Mouse (Mus musculus) limb, embryonic 12.5 days (tissue): ENCODE measurements around the gene Plscr3. TPM values are rescaled to one million over a fixed set of nuclear protein-coding genes. Genes with fewer than 3 reads are reported as not detected.
A peak's percentile ranks its signal among the peaks of the same experiment; 100 is the strongest.

ENCODE experiments used
- ATAC-seq: fragments of 200-750 bp; cut with Nextera tagmentation; 2 replicates; pipeline ENCODE4 v1.8.0; 2017; ENCODE audit warnings: low read depth, moderate TSS enrichment; ENCODE audit not compliant: insufficient number of reproducible peaks, insufficient read depth, low FRiP score, low TSS enrichment
- H3K27ac ChIP-seq: fragments of 300-500 bp; sonication (generic); 2 replicates; pipeline ENCODE4 v1.5.1; 2016; ENCODE audit warnings: mild to moderate bottlenecking, moderate library complexity
- H3K27me3 ChIP-seq: fragments of 300-500 bp; sonication (generic); 2 replicates; pipeline ENCODE4 v1.6.1; 2016; ENCODE audit warnings: mild to moderate bottlenecking, moderate library complexity
- H3K36me3 ChIP-seq: fragments of 300-500 bp; sonication (generic); 2 replicates; pipeline ENCODE4 v1.6.1; 2016; ENCODE audit warnings: mild to moderate bottlenecking, moderate library complexity
- H3K4me1 ChIP-seq: fragments of 300-500 bp; sonication (generic); replicated peaks from 2 replicates; pipeline ENCODE4 v1.6.1; 2016
- H3K4me2 ChIP-seq: fragments of 300-500 bp; sonication (generic); 2 replicates; pipeline ENCODE4 v1.6.1; 2016; ENCODE audit warnings: mild to moderate bottlenecking, moderate library complexity
- H3K4me3 ChIP-seq: fragments of 300-500 bp; sonication (generic); replicated peaks from 2 replicates; pipeline ENCODE4 v1.5.1; 2016; ENCODE audit warnings: mild to moderate bottlenecking
- H3K9ac ChIP-seq: fragments of 300-500 bp; sonication (generic); replicated peaks from 2 replicates; pipeline ENCODE4 v1.6.1; 2016; ENCODE audit warnings: mild to moderate bottlenecking, moderate library complexity
- H3K9me3 ChIP-seq: fragments of 300-500 bp; sonication (generic); 2 replicates; pipeline ENCODE4 v1.6.1; 2016; ENCODE audit warnings: mild to moderate bottlenecking, moderate library complexity
- WGBS: fragments of 180-500 bp; shearing (Covaris S2); methylation state at CpG from one replicate; pipeline ENCODE4 v1.1.7; 2016; 5-methylcytosine and 5-hydroxymethylcytosine counted together
- polyA plus RNA-seq: library from polyadenylated mRNA; unstranded; fragments of >200 nt; fragmentation: Nextera tagmentation; extraction: Ambion mirVana; gene quantifications from 2 replicates; pipeline ENCODE4 v1.2.1, GENCODE M21; 2016

Plscr3 gene
- polyA plus RNA-seq, result 111 and 120 TPM in 2 replicates

DNA sequence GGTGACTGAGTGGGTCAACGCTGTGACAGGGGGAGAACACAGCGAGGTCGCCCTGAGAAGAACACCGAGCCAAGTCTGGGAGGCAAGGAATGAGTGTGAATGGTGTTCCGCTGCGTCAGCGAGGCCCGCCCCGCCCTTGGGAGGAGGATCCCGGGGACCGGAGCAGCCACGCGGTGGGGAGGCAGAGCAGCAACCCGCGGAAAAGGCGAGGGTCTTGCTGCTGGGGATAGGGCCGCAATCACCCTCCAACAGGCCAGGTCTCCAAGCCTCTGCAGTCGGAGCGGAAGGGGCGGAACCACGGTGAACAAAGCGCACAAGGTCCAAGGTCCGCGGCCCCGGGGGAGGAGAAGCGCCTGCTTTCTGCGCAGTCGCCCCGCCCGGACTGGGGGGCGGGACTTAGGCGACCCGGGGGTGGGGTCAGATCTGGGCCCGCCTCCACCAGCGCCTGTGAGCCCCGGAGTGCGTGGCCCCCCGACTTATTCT is at the start of gene Plscr3:
Gene Plscr3, plus strand, starts transcription at position 179 of the 483 bp plus-strand sequence.
- Histone ChIP-seq H3K4me1 (peaks cover 28% of the 10 kb centered on the region), H3K9ac (peak within 1 kb of the TSS; percentile 81), H3K9me3 (no peaks in the 10 kb centered on the region), H3K27me3 (no peaks in the 10 kb centered on the region), H3K4me3 (peak within 1 kb of the TSS; percentile 72), H3K4me2 (peak within 1 kb of the TSS; percentile 90), H3K27ac (peak within 1 kb of the TSS; percentile 97), H3K36me3 (peaks cover 36% of the 10 kb centered on the region)
- ATAC-seq, result peak; percentile 91
- WGBS, result 1% methylated on average over 38 of the region's 38 CpGs

DNA sequence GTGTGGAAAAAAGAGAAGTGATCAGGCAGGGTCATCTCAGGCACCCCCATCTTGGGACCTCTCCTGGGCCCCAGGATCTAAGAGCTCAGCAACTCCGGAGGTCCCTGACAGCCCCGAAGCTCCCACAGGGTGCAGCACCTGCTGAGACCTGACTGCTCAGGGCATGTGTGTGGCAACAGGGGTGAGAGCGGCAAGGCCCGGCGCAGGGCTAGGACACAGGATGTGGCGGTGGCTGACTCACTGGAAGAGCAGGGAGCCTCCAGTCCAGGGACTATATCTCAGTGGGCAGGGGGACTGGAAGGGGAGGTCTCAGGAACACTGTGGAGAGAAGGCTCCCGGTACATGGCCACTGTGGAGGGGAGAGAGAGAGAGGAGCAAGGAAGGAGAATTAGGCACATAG is 48.3 kb upstream of the Plscr3 start:
- Histone ChIP-seq H3K4me1 (peaks cover 42% of the 10 kb centered on the region), H3K4me3 (no peak overlapping the region), H3K9me3 (no peaks in the 10 kb centered on the region), H3K36me3 (no peaks in the 10 kb centered on the region), H3K9ac (no peak overlapping the region), H3K27me3 (peaks cover 90% of the 10 kb centered on the region), H3K4me2 (no peak overlapping the region), H3K27ac (no peak overlapping the region)
- WGBS, result 75% methylated on average over 7 of the region's 7 CpGs
- ATAC-seq, result no peak

DNA sequence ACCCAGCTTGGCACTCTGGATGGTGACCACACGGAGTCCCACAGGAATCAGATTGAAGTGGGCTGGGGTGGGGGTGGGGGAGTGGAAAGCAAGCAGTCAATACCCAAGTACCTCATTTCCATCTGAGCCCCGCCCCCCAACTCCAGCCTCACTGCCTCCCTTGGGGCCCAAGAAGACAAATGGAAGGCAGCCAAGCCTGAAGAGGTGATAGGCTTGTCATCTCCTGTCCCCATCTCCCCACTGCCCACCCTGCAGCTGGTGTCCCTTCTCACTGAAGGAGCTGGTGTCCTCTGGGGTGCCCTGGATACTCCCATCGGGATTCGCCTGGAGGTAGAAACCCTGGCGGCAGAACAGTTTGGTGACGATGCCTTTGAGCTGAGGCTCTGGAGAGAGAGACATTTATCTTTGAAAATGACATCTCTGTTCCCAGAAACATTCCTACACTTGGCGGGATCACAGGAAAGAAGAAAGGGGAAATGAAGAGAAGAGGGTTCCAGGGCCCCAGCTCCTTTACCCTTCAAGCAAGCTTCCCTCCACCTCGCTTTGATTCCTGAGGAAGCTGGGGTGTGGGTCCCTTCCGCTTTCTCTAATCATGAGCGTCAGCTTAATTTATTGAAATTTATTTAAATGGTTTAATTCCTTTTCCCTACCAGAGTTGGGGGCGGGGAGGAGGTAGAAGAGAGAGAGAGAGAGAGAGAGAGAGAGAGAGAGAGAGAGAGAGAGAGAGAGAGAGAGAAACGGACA is 46.6 kb upstream of the Plscr3 start:
- Histone ChIP-seq H3K27me3 (peaks cover 94% of the 10 kb centered on the region), H3K4me2 (peak overlapping the region; percentile 92), H3K36me3 (no peaks in the 10 kb centered on the region), H3K9me3 (no peaks in the 10 kb centered on the region), H3K9ac (peak overlapping the region; percentile 68; the same call in 1 of the 2 replicates), H3K4me1 (peaks cover 59% of the 10 kb centered on the region), H3K27ac (0 out of 2 replicates have a peak overlapping the region, but pooled peaks have one; percentile 47), H3K4me3 (peak overlapping the region; percentile 57)
- ATAC-seq, result no peak
- 24% methylated on average over 12 of the region's 12 CpGs for WGBS

DNA sequence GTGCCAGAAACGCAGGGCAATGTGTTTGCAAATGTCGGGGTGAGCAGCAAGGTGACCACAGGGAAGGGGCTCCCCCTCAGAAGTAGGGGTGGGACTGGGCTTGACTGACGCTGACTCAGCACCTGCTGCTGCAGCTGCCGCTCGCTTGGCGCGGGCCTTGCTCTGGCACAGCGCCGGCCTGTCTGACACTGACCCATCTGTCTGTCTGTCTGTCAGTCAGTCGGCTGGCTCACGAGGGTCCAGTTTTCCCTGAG is 46.1 kb upstream of the Plscr3 start:
- H3K27ac ChIP-seq, result 0 out of 2 replicates have a peak overlapping the region, but pooled peaks have one; percentile 47
- H3K4me2 ChIP-seq, result peak overlapping the region; percentile 92
- ATAC-seq, result peak; percentile 3; the same call in 1 of the 2 replicates
- H3K9ac ChIP-seq, result peak overlapping the region; percentile 68; the same call in 1 of the 2 replicates
- H3K27me3 ChIP-seq, result peaks cover 96% of the 10 kb centered on the region
- H3K4me1 ChIP-seq, result peaks cover 64% of the 10 kb centered on the region
- no peaks in the 10 kb centered on the region for H3K9me3 ChIP-seq
- H3K4me3 ChIP-seq, result peak overlapping the region; percentile 57
- WGBS, result 2% methylated on average over 11 of the region's 11 CpGs
- H3K36me3 ChIP-seq, result no peaks in the 10 kb centered on the region

DNA sequence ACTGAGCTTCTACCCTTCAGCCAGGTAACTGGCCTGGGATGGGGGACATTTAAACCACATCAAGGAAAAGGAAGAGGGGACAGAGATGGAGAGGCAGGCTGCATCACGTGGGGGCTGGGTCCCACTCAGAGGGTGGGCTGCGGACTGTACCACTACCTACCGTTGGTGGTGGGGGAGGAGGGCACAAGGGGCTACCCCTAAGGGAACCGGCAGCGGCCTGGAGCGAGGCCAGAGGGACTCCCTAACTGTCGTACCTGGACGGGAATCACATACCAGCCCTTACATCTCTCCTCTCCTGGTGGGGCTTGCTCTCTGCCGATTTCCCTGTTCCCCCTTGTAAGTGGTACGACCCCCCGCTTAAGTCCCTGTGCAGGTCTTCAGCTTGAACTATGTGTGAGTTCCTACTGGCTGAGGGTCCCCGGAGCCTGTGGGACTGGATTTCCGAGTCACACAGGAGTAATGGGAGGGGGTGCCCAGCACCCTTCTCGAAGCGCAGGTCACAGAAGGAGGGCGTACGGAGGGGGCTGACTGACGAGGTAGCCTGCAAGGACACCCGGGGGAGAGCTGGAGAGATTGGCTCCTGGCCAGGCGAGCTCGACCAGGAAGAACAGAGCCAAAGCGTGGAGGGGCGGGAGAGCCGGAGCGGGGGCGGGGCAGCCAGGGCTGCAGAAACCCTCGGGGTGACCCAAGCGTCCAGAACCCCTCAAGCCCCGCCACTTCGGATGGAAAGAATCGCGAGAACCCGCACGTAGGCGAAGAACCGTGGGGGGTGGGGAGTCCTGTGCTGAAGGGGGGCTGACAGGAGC is 45.6 kb upstream of the Plscr3 start:
- peak overlapping the region; percentile 47 for H3K27ac ChIP-seq
- peak overlapping the region; percentile 68 for H3K9ac ChIP-seq
- H3K27me3 ChIP-seq, result peaks cover 99% of the 10 kb centered on the region
- H3K9me3 ChIP-seq, result no peaks in the 10 kb centered on the region
- no peaks in the 10 kb centered on the region for H3K36me3 ChIP-seq
- peak; percentile 61; the same call in 1 of the 2 replicates for ATAC-seq
- WGBS, result under 1% methylated on average over 35 of the region's 36 CpGs
- H3K4me2 ChIP-seq, result peak overlapping the region; percentile 92
- peak overlapping the region; percentile 57 for H3K4me3 ChIP-seq
- H3K4me1 ChIP-seq, result peaks cover 63% of the 10 kb centered on the region

DNA sequence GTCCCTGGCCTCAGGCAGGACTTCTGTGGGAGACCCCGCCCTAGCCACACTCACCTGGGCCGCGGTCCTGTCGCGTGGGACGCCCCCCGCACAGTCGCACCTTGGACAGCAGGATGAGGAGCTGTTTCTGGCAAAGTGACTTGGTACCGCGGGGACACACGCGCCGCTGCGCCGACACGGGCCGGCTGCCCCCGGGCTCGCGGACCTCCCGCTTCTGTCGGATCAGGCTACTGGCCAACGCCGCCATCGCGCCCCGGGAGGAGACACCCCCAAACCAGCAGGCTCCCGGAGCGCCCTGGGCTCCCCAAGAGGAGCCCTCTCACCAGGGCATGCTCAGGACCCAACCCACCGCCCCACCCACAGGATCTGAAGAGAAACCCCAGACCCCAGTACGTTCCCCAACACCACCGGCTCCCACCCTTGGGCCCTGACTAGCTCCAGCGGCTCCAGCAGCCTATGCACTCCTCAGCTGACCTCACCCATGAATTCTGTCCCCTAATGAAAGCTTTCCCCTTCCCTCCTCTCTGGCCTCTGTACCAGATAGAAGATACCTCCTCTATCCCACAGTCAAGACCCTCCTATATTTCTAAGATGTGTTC is 44.7 kb upstream of the Plscr3 start, which contains the start of gene Fgf11:
Gene Fgf11, minus strand, starts transcription at position 479 of the 599 bp plus-strand sequence.
- no peak for ATAC-seq
- Histone ChIP-seq H3K36me3 (no peaks in the 10 kb centered on the region), H3K4me2 (peak within 1 kb of the TSS; percentile 92), H3K9me3 (peaks cover 6% of the 10 kb centered on the region), H3K4me1 (peaks cover 58% of the 10 kb centered on the region), H3K27ac (peak within 1 kb of the TSS; percentile 47), H3K27me3 (peaks cover 99% of the 10 kb centered on the region), H3K4me3 (peak within 1 kb of the TSS; percentile 57), H3K9ac (peak within 1 kb of the TSS; percentile 68)
- WGBS, result 1% methylated on average over 33 of the region's 33 CpGs

DNA sequence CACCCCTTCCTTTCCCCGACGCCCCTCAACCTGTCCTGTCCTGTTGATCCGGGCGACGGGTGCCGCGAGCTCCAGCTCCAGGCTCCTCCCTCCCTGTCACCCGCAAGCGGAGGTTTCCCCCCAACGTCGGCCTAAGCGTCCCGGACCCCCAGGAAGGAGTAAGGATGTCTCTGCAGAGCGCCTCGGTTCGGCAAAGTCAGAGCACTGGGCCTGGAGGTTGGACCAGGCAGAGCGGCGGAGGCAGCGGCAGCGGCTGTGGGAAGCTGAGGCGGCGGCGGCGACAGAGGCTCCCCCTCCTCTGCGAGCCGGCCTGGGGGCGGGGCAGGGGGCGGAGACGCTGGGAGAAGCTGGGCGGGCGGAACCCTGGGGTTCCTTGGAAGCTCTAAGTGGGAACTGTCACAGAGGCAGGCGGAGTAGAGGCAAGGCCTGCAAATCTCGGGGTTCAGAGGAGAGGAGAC is 43.5 kb upstream of the Plscr3 start:
- peak overlapping the region; percentile 63 for H3K9ac ChIP-seq
- peak overlapping the region; percentile 57 for H3K4me3 ChIP-seq
- no peak overlapping the region for H3K27ac ChIP-seq
- no peaks in the 10 kb centered on the region for H3K36me3 ChIP-seq
- peaks cover 9% of the 10 kb centered on the region for H3K9me3 ChIP-seq
- peak overlapping the region; percentile 92 for H3K4me2 ChIP-seq
- ATAC-seq, result no peak
- under 1% methylated on average over 33 of the region's 33 CpGs for WGBS
- H3K4me1 ChIP-seq, result peaks cover 58% of the 10 kb centered on the region
- peaks cover 98% of the 10 kb centered on the region for H3K27me3 ChIP-seq

DNA sequence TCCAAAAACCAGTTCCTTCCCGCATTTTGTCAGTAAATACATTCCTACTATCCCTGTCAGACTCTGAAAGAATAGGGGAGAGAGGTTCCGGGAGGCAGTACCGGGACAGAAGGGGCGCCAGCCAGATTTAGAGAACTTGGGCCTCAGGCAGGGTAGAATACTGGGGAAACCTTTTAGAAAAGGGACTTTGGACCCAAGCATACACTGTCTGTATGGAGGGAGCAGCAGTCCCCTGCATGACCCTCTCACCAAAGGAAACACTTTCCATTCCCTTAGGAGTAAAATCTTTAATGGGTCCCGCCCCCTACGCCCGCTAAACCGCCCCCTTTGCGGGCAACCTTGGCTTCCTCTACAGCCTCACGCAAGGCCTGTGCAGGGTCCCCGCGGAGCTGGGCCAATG is 42.8 kb upstream of the Plscr3 start:
- Histone ChIP-seq H3K4me3 (peak overlapping the region; percentile 57), H3K9me3 (peaks cover 9% of the 10 kb centered on the region), H3K9ac (peak overlapping the region; percentile 52), H3K27ac (no peak overlapping the region), H3K27me3 (peaks cover 97% of the 10 kb centered on the region), H3K36me3 (no peaks in the 10 kb centered on the region), H3K4me2 (peak overlapping the region; percentile 92), H3K4me1 (peaks cover 58% of the 10 kb centered on the region)
- ATAC-seq, result no peak
- 2% methylated on average over 12 of the region's 12 CpGs for WGBS

DNA sequence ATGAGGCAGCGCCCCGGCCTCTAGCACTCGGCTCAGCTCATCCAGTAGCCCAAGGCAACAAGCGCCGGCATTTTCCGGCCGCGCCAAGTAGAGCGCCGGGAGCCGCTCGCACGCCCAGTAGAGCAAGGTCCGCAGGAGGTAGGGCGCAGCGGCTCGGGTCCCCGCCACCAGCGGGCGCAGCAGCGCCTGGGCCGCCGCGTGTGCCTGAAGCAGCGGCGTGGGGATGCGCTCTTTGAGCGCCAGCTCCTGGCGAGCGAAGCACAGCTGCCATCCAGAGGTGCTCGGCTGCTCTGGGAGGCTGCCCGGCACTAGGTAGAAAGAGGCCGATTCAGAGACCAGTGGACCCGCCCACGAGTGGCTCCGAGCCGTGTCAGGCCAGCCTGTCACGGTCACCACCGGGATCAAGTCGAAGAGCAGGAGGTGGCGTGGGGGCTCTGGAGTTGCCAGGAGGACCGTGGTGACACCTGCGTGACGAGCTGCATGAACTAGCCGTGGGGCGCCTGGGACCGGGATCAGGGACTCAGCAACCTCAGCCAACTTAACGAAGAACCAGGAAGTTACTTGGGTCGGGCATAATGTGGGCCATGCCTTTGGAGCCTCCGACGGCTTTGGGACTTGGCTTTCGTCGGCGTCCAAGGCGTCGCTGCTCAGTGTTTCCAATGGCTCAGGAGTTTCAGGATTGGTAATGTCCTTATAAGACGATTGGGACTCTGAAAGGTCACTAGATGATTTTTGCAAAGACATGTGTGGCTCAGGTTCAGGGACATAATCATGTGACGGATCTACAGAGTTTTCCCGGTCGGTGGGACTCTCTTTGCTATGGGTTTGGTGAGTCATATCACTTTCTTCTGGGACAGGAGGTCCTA is 42.2 kb upstream of the Plscr3 start:
- Histone ChIP-seq H3K27me3 (peaks cover 90% of the 10 kb centered on the region), H3K36me3 (no peaks in the 10 kb centered on the region), H3K9ac (peak overlapping the region; percentile 52), H3K4me2 (peak overlapping the region; percentile 92), H3K9me3 (peaks cover 9% of the 10 kb centered on the region), H3K4me3 (peak overlapping the region; percentile 57), H3K27ac (no peak overlapping the region), H3K4me1 (peaks cover 58% of the 10 kb centered on the region)
- 2% methylated on average over 60 of the region's 60 CpGs for whole genome bisulfite sequencing
- peak; percentile 40 for ATAC-seq

DNA sequence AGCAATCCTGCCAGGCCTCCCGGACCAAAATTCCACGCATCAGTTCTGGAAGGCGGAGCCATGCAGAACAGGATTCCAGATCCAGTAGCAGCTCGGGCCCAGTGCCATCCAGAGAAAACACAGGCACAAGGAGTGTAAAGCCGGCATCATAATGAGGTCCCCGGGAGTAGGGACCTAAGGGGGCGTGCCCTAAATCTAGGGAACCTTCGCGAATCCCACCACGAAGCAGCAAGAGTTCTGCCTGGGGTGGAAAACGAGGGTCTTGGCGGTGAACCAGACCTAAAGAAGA is 41.6 kb upstream of the Plscr3 start:
- WGBS, result 3% methylated on average over 12 of the region's 12 CpGs
- Histone ChIP-seq H3K9me3 (peaks cover 9% of the 10 kb centered on the region), H3K4me3 (peak overlapping the region; percentile 57), H3K36me3 (no peaks in the 10 kb centered on the region), H3K4me1 (peaks cover 54% of the 10 kb centered on the region), H3K4me2 (peak overlapping the region; percentile 92), H3K27ac (no peak overlapping the region), H3K9ac (0 out of 2 replicates have a peak overlapping the region, but pooled peaks have one; percentile 9), H3K27me3 (peaks cover 84% of the 10 kb centered on the region)
- no peak for ATAC-seq
